In the genomic region with DNA sequence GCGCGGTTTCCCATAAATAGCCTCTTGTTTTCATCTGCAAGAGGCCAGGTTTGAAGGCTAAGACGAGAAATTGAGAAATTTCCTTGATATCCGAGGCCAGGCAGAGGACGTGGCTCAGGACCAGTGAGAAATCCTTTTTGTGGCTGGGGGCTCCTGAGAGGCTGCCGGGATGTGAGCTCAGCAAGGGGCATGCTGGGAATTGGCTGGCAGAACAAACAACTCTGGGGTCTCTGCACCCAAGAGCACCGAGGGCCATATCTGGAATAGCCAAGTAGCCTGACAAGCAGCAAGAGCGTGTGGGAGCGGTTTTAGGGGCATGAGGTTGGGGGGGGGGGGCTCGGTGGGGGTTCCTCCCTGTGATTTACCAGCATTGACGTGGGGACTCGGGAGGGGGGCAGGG, we compare ENCODE assay signal across 16 mouse cellular contexts.
A peak's percentile ranks its signal among the peaks of the same experiment; 100 is the strongest.
DNase-seq lines count a peak whose midpoint lies in the region; ATAC-seq and TF ChIP-seq lines count a peak whose summit lies in the region.
"Had no signal": no experiment of that assay in that cellular context is flagged by ENCODE, and none has a peak within 500 bp of the region (broad histone marks: within the 10 kb centered on the region; RNA-seq: fewer than 3 reads in every experiment).

No protein-coding gene starts in this region.

- H3K27ac ChIP-seq in kidney, embryonic 15.5 days: peak overlapping the region; percentile 81
- H3K27ac ChIP-seq in embryonic facial prominence, embryonic 14.5 days (replicated peaks; ENCODE audit: low read depth, low read length): peak overlapping the region; percentile 86
- peak overlapping the region; percentile 76; the same call in 1 of the 2 replicates for H3K27ac ChIP-seq in limb, embryonic 14.5 days (replicated peaks; ENCODE audit: low read depth, low read length)
- H3K27ac ChIP-seq: layer of hippocampus, adult 2 months had no signal

- no peak overlapping the region for H3K4me3 ChIP-seq in kidney, embryonic 15.5 days (replicated peaks)
- no peak overlapping the region for H3K4me3 ChIP-seq in embryonic facial prominence, embryonic 14.5 days (ENCODE audit: low read depth, low read length)
- no peak overlapping the region for H3K4me3 ChIP-seq in limb, embryonic 14.5 days (replicated peaks; ENCODE audit: low read length)
- H3K4me3 ChIP-seq: layer of hippocampus, adult 2 months; megakaryocyte, embryonic 14.5 days; myocyte had no signal

- no peak overlapping the region for H3K9ac ChIP-seq in kidney, embryonic 15.5 days
- H3K9ac ChIP-seq in embryonic facial prominence, embryonic 14.5 days (ENCODE audit: low read depth, low read length): no peak overlapping the region
- no peak overlapping the region for H3K9ac ChIP-seq in limb, embryonic 14.5 days (ENCODE audit: low read depth, low read length, severe bottlenecking)
- H3K9ac ChIP-seq: liver, postnatal 0 days had no signal

- no peak for ATAC-seq in kidney, embryonic 15.5 days (replicated peaks; ENCODE audit: low FRiP score)
- ATAC-seq in embryonic facial prominence, embryonic 14.5 days (ENCODE audit: low read depth): 0 out of 2 replicates have a peak, but pooled peaks have one; percentile 13
- ATAC-seq in limb, embryonic 14.5 days (ENCODE audit: low FRiP score, low read depth): no peak
- ATAC-seq: liver, postnatal 0 days had no signal

- peaks cover 44% of the 10 kb centered on the region for H3K4me1 ChIP-seq in kidney, embryonic 15.5 days
- peaks cover 40% of the 10 kb centered on the region for H3K4me1 ChIP-seq in embryonic facial prominence, embryonic 14.5 days (ENCODE audit: control insufficient read depth, insufficient read depth, low read length)
- H3K4me1 ChIP-seq in limb, embryonic 14.5 days (ENCODE audit: control insufficient read depth, insufficient read depth, low read length): peaks cover 52% of the 10 kb centered on the region

- H3K27me3 ChIP-seq in kidney, embryonic 15.5 days: no peaks in the 10 kb centered on the region
- H3K27me3 ChIP-seq in embryonic facial prominence, embryonic 14.5 days (replicated peaks; ENCODE audit: control insufficient read depth, insufficient read depth, low read length): no peaks in the 10 kb centered on the region
- H3K27me3 ChIP-seq in limb, embryonic 14.5 days (ENCODE audit: control insufficient read depth, insufficient read depth, low read length): no peaks in the 10 kb centered on the region

- DNase-seq in embryo, embryonic 11 days: peak; percentile 40
- no peak for DNase-seq in embryo, embryonic 10.5 days (ENCODE audit: low spot score)
- DNase-seq in kidney, postnatal 10 days: no peak
- DNase-seq in embryonic facial prominence, embryonic 14.5 days (ENCODE audit: low spot score): peak; percentile 79
- DNase-seq in limb, embryonic 14.5 days (ENCODE audit: low spot score): no peak
- no peak for DNase-seq in cerebellum, postnatal 14 days
- DNase-seq in gastrocnemius, postnatal 4 days (ENCODE audit: low spot score in 2 of 2): no peak
- DNase-seq: adrenal gland, adult 8-10 months; cerebellum, postnatal 25 days; gastrocnemius, postnatal 10 days; kidney, adult 11 months had no signal

- H3K4me2 ChIP-seq in kidney, embryonic 15.5 days: 0 out of 2 replicates have a peak overlapping the region, but pooled peaks have one; percentile 4
- peak overlapping the region; percentile 26; the same call in 1 of the 2 replicates for H3K4me2 ChIP-seq in embryonic facial prominence, embryonic 14.5 days (ENCODE audit: low read depth, low read length)
- no peak overlapping the region; the same call in 1 of the 2 replicates for H3K4me2 ChIP-seq in limb, embryonic 14.5 days (replicated peaks; ENCODE audit: low read depth, low read length, severe bottlenecking)

- WGBS in kidney, embryonic 15.5 days: 34% methylated on average over 12 of the region's 12 CpGs
- 37% methylated on average over 11 of the region's 12 CpGs for whole genome bisulfite sequencing in embryonic facial prominence, embryonic 14.5 days
- 31% methylated on average over 12 of the region's 12 CpGs for WGBS in limb, embryonic 14.5 days

- H3K36me3 ChIP-seq in kidney, embryonic 15.5 days: no peaks in the 10 kb centered on the region
- H3K36me3 ChIP-seq in embryonic facial prominence, embryonic 14.5 days (ENCODE audit: control insufficient read depth, insufficient read depth, low read length): no peaks in the 10 kb centered on the region
- no peaks in the 10 kb centered on the region for H3K36me3 ChIP-seq in limb, embryonic 14.5 days (ENCODE audit: control insufficient read depth, insufficient read depth, low read length)

- H3K9me3 ChIP-seq in kidney, embryonic 15.5 days (replicated peaks): no peaks in the 10 kb centered on the region
- no peaks in the 10 kb centered on the region for H3K9me3 ChIP-seq in embryonic facial prominence, embryonic 14.5 days (ENCODE audit: control insufficient read depth, low read length)
- H3K9me3 ChIP-seq in limb, embryonic 14.5 days (ENCODE audit: control insufficient read depth, low read length): no peaks in the 10 kb centered on the region

- TF ChIP-seq POLR2A in limb, embryonic 14.5 days (IDR thresholded peaks at IDR 0.05; ENCODE audit: borderline replicate concordance, extremely low read depth, insufficient read depth, insufficient read length): no peak

Comparison
In these comparisons a context has a peak if more than half of its experiments do, and no peak if none do; other contexts are left out.
1. DNase-seq: peak in embryo, embryonic 11 days (single experiment) and embryonic facial prominence, embryonic 14.5 days (single experiment); none in embryo, embryonic 10.5 days (single experiment), kidney, postnatal 10 days (single experiment), limb, embryonic 14.5 days (single experiment), cerebellum, postnatal 14 days (0 of 2) and gastrocnemius, postnatal 4 days (0 of 2).
2. Peak in every context shown above with its lines, with median percentiles within 50 percentile points of each other: H3K27ac ChIP-seq.